Mouse (Mus musculus): Measurements from ENCODE around the gene Mink1.
A peak's percentile ranks its signal among the peaks of the same experiment; 100 is the strongest.

Gene Mink1

DNA sequence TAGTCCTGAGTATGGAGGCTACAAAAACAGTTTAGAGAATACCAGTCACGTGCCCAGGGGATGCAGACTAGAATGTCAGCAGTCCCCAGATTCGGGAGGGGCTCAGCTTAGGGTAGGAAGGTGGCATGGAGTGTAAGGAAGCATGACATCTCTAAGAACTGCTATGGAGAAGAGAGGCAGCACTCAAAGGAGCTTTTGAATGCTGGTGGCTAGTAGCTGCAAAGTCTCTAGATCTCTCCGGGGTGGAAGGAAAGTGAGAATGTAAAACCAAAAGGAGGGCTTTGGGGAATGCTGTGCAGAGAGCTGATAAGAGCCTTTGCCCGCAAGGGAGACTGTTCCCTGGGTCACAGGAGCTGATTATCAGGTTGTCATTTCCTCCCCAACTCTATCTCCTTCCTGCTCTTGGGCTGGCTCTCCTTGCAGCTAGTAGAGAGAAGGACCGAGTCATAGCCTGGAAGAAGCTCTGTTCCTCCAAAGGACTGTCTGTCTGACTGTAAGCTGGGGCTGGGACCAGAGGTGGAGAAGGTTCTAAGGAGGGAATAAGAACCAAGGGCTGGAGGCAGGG, 76.1 kb downstream of the Mink1 start, which contains the start of gene Gp1ba:
Gp1ba (plus strand) TSS at position 409 of the 565 bp plus-strand sequence.
- DNase-seq: no peak

DNA sequence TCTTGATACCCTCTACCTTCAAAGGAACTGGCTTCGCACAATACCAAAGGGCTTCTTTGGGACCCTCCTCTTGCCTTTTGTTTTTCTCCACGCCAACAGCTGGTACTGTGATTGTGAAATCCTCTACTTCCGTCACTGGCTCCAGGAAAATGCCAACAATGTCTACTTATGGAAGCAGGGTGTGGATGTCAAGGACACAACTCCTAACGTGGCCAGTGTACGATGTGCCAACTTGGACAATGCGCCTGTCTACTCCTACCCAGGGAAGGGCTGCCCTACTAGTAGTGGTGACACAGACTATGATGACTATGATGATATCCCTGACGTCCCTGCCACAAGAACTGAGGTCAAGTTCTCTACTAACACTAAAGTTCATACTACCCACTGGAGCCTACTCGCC, 77.3 kb downstream of the Mink1 start:
- no peak for DNase-seq

DNA sequence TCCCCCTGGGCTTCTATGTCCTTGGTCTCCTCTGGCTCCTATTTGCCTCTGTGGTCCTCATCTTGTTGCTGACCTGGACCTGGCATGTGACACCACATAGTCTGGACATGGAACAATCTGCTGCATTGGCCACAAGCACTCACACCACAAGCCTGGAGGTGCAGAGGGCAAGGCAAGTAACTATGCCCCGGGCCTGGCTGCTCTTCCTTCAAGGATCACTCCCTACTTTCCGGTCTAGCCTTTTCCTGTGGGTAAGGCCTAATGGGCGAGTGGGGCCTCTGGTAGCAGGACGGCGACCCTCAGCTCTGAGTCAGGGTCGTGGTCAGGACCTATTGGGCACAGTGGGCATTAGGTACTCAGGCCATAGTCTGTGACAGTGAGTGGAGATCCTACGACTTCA, 78.6 kb downstream of the Mink1 start:
- DNase-seq: no peak

DNA sequence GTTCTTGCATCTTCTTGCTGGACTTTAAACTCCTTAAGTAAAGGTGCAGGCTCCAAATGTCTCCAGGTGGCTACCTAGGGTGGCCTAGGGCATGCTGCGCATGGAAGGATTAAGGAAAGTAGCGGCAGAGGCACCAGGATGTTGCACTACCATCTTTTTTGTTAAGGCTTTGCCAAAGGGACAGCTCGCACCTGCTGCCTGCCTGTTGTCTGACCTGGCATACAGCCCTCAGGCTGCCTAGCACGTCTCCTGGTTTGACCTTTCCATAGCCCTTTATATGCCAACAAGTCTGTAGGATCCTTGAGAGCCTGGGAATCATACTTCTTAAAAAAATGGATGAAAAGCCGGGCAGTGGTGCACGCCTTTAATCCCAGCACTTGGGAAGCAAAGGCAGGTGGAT, 80.4 kb downstream of the Mink1 start:
- no peak for DNase-seq

DNA sequence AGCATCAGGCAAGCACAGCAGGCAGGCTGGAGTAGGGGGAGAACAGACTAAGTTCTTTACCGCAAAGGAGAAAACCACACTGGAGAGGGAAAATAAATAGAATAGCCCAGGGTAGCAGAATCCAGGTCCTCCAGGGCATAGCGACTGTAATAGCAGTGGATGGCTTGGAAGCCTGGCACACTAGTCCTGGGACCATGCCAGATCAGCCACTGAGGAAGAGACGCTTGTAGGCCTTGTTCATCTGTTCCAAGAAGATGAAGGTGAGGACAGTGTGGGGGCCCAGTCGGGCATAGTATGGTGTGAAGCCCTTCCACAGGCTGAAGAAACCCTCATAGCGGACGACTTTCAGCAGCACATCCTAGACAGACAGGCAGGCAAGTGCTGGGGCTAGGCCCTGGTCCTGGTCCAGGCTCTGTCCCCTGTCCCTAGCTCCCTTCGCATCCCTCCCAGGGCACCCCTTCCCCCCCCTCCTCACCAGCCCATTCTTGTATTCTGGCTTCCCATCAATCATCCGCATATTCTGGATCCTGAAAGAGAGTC, 82.0 kb downstream of the Mink1 start:
- DNase-seq: no peak

DNA sequence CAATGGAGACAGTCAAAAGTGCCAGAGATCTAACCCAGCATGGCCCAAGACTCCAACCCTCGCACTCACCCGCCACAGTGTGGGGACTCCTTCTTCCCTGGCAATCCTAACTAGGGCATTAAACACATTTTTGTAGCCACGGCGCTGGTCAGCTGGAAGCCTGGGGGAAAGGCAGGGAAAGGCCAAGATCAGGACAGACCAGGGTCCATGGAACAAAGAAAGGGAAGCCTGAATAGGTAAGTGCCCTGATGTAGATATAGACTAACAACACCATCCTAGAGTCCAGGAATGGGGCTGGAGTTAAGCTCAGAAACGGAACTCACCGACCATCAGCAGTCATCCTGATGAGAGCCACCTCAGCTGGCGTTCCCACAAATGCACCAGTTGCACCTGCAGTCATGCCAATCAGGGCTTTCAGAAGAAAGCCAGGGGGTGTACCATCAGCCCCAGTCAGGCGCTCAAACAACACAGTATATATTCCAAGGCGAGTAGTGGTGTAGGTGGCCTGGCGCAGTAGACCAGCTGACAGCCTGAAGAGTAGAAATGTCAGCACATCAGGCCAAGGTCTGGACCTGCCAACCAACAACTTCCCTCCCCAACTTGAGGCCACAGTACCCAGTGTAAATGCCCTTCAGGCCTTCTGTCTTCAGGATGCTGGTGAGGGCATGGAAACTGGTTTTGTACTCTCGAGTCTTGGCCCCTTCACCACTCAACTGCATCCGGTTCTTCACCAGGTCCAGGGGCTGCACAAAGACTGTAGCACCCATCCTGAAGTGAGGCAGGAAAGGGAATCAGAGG, 83.0 kb downstream of the Mink1 start:
- no peak for DNase-seq

DNA sequence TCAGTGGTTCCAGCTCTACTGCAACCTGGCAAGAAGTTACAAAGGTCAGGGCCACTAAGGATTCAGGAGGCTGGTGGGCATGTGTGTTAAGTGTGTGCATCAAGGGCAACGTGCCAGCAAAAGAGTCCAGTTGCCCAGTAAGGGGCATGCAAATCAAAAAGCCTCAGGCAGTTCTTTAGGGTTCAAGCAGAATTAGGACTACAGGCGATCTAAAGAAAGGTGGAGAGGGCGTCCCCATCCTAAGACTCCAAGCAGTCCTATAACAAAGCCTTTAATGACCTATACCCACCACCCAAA, 83.5 kb downstream of the Mink1 start:
- no peak for DNase-seq

DNA sequence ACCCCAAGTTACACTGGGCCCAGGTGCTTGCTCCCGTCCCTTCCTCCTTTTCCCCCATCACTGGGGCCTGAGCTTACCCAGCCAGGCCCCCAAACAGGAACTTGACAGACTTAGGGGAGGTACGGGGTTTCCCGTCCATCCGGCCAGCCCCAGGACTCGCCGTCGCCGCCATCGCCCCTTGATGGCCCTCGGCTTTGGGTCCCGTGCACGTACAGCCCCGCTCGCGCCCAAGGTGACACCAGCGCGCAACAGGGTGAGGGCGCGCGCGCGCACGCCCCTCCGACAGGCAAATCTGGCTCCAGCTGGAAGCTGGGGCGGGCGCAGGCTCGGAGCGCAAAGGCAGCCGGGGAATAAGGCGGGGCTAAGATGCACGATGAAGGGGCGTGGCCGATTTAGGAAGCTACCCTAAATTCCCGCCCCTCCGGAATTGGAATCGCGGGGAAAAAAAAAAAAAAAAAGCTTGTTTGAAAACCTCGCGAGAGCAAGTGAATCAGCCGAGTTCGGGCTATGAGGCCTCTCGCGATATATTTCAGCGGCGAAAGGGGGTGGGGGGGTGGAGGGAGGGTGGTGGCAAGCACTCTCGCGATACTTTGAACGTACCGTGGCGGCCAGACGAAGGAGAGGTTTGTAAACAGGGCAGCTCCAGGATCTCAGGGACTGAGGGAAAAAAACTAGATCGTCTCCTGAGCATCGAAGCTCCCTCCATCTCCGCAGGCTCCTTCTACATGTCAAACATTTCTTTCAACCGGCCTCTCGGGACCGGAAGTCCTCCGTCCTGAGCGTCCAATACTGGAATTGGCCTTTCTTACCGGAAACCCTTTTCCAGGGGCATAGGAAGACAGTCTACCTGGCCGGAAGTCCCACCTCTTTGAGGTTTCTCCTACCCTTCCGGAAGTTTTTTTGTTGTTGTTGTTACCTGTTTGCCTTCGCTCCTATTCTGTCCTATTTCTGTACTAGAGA, 84.3 kb downstream of the Mink1 start, which contains the start of the genes Rnf167 and Slc25a11:
Rnf167 (plus strand) TSS at position 545 of the 960 bp plus-strand sequence.
Slc25a11 (minus strand) TSS at position 789 of the 960 bp plus-strand sequence.
- DNase-seq: peak; percentile 100

DNA sequence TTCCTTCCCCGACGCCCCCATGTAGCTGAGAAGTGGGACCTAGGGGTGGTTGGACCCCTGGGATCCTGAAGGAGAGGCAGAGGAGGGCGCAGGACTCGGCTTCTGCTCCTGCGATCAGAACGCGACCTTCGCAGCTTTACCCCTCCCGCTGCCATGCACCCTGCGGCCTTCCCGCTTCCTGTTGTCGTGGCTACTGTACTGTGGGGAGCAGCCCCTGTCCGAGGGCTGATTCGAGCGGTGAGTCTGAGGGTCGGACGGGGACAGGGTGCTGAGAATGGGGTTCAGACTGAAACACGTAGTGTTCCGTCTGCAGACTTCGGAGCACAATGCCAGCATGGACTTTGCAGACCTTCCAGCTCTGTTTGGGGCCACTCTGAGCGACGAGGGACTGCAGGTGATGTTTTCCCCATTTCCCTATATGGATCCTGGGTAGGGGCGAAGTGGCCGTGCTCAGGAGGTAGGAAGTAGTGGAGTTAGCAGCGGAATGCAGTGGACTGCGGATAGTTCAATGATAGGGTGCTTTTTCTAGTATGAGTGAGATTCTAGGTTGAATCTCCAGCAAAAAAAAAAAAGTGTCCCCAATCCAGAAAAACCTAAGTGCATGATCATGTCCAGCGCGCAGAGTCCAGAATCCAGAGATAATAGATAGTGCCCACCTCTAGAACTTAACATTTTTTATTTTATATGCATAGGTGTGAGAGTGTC, 85.2 kb downstream of the Mink1 start:
- DNase-seq: no peak

DNA sequence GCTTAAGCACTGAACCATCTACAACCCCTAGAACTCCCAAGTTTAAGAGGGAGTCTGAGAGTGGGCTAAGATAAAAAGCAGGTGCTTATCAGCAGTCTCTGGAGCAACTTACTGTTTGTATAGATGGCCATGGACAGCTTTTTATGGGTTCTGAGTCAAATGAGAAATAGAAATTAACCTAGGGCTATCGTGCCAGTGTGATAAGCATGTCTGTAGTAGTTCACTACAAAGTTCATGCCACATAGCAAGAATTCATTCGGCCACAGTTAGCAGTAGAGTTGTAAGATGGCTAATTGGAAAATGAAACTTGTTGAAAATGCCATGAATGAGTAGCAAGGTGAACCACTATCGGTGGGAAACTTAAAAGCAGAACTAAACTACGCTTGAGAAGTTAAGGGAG, 85.8 kb downstream of the Mink1 start:
- DNase-seq: no peak

DNA sequence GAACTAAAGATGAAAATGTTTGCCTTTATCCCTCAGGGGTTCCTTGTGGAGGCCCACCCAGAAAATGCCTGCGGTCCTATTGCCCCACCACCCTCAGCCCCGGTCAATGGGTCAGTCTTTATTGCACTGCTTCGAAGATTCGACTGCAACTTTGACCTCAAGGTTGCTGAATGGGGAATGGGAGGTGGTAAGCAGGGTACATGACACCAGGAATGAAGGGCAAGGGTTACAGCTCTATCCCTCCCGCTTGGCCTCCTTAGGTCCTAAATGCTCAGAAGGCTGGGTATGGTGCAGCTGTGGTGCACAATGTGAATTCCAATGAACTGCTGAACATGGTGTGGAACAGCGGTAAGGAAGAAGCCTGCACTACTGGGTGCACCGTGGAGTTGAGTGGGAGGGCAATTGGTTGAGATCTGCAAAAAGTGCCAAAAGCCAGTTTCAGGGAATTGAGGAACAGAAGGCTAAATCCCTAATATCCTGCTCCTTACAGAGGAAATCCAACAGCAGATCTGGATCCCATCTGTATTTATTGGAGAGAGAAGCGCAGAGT, 86.6 kb downstream of the Mink1 start:
- no peak for DNase-seq

DNA sequence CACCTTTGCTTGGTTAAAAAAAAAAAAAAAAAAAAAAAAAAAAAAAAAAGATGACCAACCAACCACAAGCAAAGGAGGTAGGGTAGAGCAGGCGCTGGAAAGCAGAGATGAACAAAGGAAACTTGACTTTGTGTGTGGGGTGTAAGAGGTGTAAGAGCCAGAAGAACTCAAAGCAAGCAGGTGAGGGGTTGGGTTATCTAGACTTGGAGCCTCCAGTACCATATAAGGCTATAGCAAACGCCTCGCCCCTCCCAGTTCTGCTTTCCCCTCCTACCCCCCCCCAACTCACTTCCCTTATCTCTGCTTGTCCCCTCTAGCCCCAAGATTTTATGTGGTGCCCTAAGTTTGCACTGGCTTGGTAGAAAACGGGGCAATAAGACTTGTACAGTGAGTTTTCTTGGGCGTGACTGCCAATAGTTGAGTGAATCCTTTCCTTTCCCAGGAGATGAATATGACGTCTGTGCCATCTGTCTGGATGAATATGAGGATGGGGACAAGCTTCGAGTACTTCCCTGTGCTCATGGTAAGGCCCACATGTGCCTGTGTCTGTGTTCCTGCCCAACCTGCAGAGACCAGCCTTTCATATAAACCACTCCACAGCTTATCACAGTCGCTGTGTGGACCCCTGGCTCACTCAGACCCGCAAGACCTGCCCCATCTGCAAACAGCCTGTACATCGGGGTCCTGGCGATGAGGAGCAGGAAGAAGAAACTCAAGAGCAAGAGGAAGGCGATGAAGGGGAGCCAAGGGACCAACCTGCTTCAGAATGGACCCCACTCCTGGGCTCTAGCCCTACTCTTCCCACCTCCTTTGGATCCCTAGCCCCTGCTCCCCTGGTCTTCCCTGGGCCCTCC, 87.9 kb downstream of the Mink1 start:
- DNase-seq: no peak

DNA sequence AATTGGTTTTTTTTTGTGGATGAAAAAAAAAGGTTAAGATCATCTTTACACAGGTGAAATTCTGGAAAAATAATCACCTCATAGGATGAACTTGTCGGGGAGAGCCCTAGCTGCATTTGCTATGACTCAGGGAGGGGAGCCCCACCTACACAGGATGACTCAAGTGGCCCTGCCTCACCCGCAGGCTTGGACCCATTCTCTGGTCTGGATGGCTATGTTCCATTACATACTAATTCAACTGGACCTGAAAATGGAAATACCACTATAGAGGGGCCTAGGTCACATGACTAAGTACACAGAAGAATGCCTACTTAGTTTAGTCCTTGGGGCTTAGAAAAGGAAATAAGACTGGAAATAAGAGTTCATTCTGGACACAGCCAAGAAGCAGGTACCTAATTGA, 88.7 kb downstream of the Mink1 start:
- no peak for DNase-seq

DNA sequence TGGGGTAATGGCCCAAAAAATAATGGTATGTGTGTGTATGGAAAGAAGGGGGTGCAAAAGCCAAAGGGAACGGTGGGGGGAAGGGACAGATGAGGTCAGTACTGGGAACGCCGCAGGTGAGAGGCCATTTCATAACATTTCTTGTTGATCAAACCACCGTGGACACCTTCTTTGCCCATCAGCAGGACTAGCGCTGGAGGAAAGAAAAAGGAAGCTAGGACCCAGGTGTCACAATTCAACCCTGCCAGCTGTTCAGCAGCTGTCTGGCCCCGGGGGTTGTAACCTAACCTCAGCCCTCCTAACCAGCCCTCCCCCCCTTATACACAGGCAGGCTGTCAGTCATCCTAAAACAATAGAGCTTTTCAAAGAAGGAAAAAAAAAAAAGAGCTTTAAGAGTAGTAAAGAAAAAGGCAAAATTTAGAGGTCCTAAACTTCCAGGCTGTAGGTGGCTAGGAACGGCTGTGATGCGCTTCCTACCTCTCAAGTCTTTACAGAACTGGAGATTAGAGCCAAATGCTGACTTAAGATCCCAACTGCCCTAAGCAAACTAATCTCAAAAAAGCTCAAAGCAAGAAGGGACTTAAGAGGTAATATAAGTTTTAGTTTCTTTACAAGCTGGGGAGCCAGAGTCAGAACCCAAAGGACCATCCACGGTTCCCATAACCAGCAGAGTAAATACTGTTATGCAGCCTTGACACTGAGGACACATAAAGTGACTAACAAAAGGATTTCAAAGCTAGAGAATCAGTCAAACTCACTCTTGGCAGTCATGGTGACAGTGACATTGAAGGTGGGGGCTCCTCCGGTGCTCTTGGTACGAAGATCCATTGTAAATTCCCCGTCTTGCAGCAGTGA, 89.6 kb downstream of the Mink1 start:
- DNase-seq: no peak

DNA sequence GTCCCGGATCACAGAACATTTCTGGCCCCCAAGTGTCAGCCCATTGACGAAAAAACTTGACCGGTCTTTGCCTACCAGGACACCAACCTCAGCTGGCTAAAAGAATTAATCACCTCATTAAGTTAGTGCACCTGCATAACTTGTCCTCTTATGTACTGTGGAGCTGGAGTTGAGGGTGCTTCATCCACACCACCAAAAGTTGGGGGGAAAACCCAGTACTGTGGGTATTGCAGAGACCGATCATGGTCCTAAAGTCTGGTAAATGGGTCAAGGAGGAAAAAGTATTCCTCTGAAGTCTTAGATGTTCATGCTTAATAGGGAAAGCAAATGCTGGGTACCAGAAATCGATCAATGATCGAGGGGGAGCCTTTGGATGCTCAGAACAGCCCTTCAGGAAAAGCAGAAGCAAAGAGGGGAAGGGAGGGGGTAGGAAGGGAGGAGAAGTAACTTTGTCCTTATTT, 90.2 kb downstream of the Mink1 start:
- DNase-seq: no peak

DNA sequence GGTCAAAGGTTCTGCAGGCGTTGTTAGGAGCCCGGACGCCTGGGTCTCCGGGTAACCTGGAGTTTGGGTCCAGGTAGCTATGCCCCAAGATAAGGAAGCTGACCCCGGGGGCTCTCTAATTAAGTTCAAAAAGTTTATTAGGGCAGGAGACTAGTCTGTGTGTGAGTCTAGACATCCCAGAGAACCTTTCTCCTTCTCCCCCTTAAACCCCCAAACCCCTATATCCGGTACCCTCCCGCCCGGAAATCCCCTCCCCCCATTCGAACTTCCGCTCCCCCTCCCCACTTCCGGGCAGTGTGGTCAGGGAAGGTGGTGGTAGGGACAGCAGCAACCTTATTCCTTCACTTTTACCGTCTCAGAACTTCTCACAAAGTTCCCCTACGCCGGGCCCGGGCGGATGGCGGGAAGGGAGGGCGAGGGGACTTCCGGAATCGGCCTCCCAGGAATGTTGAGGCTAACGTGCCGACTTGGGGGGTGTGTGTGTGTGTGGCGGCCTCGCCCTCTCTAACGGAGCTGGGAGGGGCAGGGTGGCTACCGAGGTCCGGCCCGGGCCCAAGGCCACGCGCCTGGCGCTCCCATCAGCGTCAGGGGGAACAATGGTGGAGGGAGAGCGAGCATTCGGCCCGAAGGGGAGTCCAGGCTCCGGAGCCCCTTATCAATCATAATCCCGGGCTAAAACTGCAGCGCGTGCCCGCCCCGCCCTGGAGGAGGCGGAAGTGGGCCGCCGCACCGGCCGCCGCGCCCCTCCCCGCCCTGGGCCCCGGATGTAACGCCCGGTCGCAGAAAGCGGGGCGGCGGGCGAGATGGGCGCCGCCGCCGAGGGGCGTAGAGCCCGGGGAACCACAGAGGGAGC, 90.9 kb downstream of the Mink1 start:
- DNase-seq: peak; percentile 89

DNA sequence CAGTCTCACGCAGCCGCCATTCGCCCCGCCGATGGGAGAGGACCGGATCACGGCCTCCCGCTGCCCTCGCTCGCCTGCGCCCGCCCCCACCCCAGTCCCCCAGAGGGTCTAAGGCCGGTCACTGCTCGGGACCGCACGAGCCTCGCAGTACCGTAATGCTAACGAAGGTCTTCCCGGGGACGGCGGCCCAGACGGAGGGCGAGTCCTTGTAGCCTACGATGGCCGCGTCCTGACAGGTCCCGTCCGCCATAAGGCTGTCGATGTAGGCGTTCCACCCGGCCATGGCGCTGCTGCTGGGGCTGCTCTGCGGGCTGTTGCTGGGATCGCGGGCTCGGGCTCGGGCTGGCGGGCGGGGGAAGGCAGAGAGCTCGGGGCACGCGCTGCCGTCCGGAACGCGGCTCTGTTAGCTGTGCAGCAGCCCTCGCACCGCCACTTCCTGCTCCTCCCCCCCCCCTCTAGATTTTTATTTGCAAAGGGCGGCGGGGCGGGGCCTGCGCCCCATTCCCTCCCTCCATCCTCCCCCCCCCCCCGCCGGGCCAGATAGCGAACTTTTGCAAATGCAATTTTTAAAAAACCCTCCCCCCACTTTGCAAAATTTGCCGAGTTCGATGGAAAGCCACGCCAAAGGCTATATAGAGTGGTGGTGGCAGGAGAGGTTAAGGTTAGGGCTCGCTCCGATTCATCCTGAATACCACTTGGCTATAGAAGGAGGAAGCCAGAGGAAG, 91.7 kb downstream of the Mink1 start, which contains the start of gene Pfn1:
Pfn1 (minus strand) TSS at position 447 of the 725 bp plus-strand sequence.
- DNase-seq: peak; percentile 84

DNA sequence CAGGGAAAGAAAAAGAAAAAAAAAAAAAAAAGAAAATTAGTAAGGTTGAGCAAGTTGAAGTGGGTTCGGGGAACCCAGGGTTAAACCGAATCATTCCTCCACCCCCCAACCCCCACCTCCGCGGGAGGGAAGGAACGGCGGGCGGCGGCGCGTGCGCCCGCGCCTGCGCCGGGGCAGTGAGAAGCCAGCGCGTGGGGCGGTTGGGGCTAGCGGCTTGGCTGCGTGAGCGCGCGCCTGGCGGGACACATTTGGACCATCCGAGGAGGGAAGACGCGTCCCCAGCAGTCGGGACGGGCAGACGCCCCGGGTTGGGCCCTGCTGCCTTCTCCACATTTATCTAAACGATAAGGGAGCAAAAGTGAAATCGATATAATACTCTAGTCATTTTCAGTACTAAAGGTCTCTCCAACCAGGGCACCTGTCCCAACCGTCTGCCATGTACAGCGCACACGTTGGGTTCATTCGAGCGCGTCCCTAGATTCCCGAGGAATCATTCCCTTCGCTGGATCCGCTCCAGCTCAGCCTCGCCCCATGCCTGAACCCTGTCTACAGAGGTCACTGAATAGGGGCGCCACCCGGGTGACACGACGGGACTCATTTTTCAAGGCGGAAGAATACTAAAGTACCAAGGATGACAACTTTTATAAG, 92.4 kb downstream of the Mink1 start:
- DNase-seq: peak; percentile 88

Measured in retina, postnatal 1 day (tissue).